Mouse (Mus musculus) forebrain, embryonic 16.5 days (tissue): Measurements from ENCODE around the gene Mcub. TPM values are rescaled to one million over a fixed set of nuclear protein-coding genes. Genes with fewer than 3 reads are reported as not detected.

Experiments
- ATAC-seq: fragments of 200-750 bp; cut with Nextera tagmentation; 2 replicates; pipeline ENCODE4 v1.8.0; 2017; ENCODE audit warnings: mild to moderate bottlenecking, moderate library complexity
- H3K27ac ChIP-seq: fragments of 300-500 bp; sonication (generic); 2 replicates; pipeline ENCODE4 v1.5.1; 2014; ENCODE audit warnings: low read length, control low read depth
- H3K27me3 ChIP-seq: fragments of 300-500 bp; sonication (generic); replicated peaks from 2 replicates; pipeline ENCODE4 v1.6.1; 2014; ENCODE audit warnings: low read length; ENCODE audit not compliant: control insufficient read depth, insufficient read depth
- H3K36me3 ChIP-seq: fragments of 300-500 bp; sonication (generic); 2 replicates; pipeline ENCODE4 v1.6.1; 2014; ENCODE audit not compliant: control insufficient read depth, insufficient read depth
- H3K4me1 ChIP-seq: fragments of 300-500 bp; sonication (generic); replicated peaks from 2 replicates; pipeline ENCODE4 v1.6.1; 2014; ENCODE audit warnings: low read length; ENCODE audit not compliant: control insufficient read depth, insufficient read depth
- H3K4me2 ChIP-seq: fragments of 300-500 bp; sonication (generic); 2 replicates; pipeline ENCODE4 v1.6.1; 2014; ENCODE audit warnings: mild to moderate bottlenecking, low read length, control low read depth
- H3K4me3 ChIP-seq: fragments of 300-500 bp; sonication (generic); replicated peaks from 2 replicates; pipeline ENCODE4 v1.5.1; 2014; ENCODE audit warnings: mild to moderate bottlenecking, low read length, control low read depth
- H3K9ac ChIP-seq: fragments of 300-500 bp; sonication (generic); replicated peaks from 2 replicates; pipeline ENCODE4 v1.6.1; 2014; ENCODE audit warnings: low read depth, low read length, control low read depth
- H3K9me3 ChIP-seq: fragments of 300-500 bp; sonication (generic); 2 replicates; pipeline ENCODE4 v1.6.1; 2016; ENCODE audit warnings: low read length; ENCODE audit not compliant: control insufficient read depth
- WGBS: fragments of 180-500 bp; shearing (Covaris S2); extraction: QIAGEN DNeasy Blood & Tissue Kit; methylation state at CpG from one replicate; pipeline ENCODE4 v1.1.7; 2014; 5-methylcytosine and 5-hydroxymethylcytosine counted together
- polyA plus RNA-seq: library from polyadenylated mRNA; unstranded; fragments of >200 nt; fragmentation: Nextera tagmentation; extraction: Ambion mirVana; gene quantifications from 2 replicates; pipeline ENCODE4 v1.2.1, GENCODE M21; 2015

The Mcub gene
- polyA plus RNA-seq, 1 experiment from 2014 or later, result 4.7 TPM

- H3K4me1 ChIP-seq, result peaks cover 22% of the 10 kb centered on the region
- WGBS, result 79% methylated on average over 9 of the region's 9 CpGs
- no peak overlapping the region for H3K4me2 ChIP-seq
- no peak for ATAC-seq
- H3K9ac ChIP-seq, result no peak overlapping the region
- no peaks in the 10 kb centered on the region for H3K36me3 ChIP-seq
- no peaks in the 10 kb centered on the region for H3K9me3 ChIP-seq
- H3K27ac ChIP-seq, result no peak overlapping the region
- peaks cover 5% of the 10 kb centered on the region; the same call in 1 of the 2 replicates for H3K27me3 ChIP-seq
- H3K4me3 ChIP-seq, result no peak overlapping the region
Measured at GRCm38 (mm10) chr3:129967874-129968273, 2.1 kb downstream of the Mcub start.

GRCm38 (mm10) chr3:129964681-129965080 is 5.3 kb downstream of the Mcub start:
- no peak overlapping the region for H3K27ac ChIP-seq
- no peak for ATAC-seq
- no peaks in the 10 kb centered on the region for H3K9me3 ChIP-seq
- H3K4me1 ChIP-seq, result peaks cover 5% of the 10 kb centered on the region; the same call in 1 of the 2 replicates
- no peaks in the 10 kb centered on the region for H3K36me3 ChIP-seq
- H3K27me3 ChIP-seq, result peaks cover 5% of the 10 kb centered on the region; the same call in 1 of the 2 replicates
- 93% methylated on average over 8 of the region's 8 CpGs for WGBS
- no peak overlapping the region for H3K4me3 ChIP-seq
- no peak overlapping the region for H3K4me2 ChIP-seq
- H3K9ac ChIP-seq, result no peak overlapping the region

- WGBS, result 49% methylated on average over 8 of the region's 8 CpGs
- no peak overlapping the region for H3K4me3 ChIP-seq
- H3K27me3 ChIP-seq, result no peaks in the 10 kb centered on the region
- no peak overlapping the region for H3K27ac ChIP-seq
- H3K4me1 ChIP-seq, result no peaks in the 10 kb centered on the region
- H3K9ac ChIP-seq, result no peak overlapping the region
- no peak overlapping the region for H3K4me2 ChIP-seq
- no peaks in the 10 kb centered on the region for H3K9me3 ChIP-seq
- no peak for ATAC-seq
- no peaks in the 10 kb centered on the region for H3K36me3 ChIP-seq
Measured at GRCm38 (mm10) chr3:129962533-129962932, 7.5 kb downstream of the Mcub start.

GRCm38 (mm10) chr3:129953296-129953695 is 16.7 kb downstream of the Mcub start:
- no peaks in the 10 kb centered on the region for H3K36me3 ChIP-seq
- H3K9ac ChIP-seq, result no peak overlapping the region
- no peaks in the 10 kb centered on the region for H3K4me1 ChIP-seq
- WGBS, result 85% methylated on average over 4 of the region's 4 CpGs
- H3K27me3 ChIP-seq, result no peaks in the 10 kb centered on the region
- no peak overlapping the region for H3K4me3 ChIP-seq
- ATAC-seq, result no peak
- no peaks in the 10 kb centered on the region for H3K9me3 ChIP-seq
- no peak overlapping the region for H3K27ac ChIP-seq
- H3K4me2 ChIP-seq, result no peak overlapping the region

GRCm38 (mm10) chr3:129949158-129949773 is 20.7 kb downstream of the Mcub start:
- no peaks in the 10 kb centered on the region for H3K4me1 ChIP-seq
- no peaks in the 10 kb centered on the region for H3K9me3 ChIP-seq
- no peak overlapping the region for H3K9ac ChIP-seq
- 81% methylated on average over 5 of the region's 5 CpGs for WGBS
- H3K4me3 ChIP-seq, result no peak overlapping the region
- no peaks in the 10 kb centered on the region for H3K36me3 ChIP-seq
- no peak overlapping the region for H3K27ac ChIP-seq
- ATAC-seq, result no peak
- no peaks in the 10 kb centered on the region for H3K27me3 ChIP-seq
- no peak overlapping the region for H3K4me2 ChIP-seq

- ATAC-seq, result no peak
- Histone ChIP-seq H3K4me2 (no peak overlapping the region), H3K9me3 (no peaks in the 10 kb centered on the region), H3K27me3 (no peaks in the 10 kb centered on the region), H3K36me3 (no peaks in the 10 kb centered on the region), H3K27ac (no peak overlapping the region), H3K4me1 (no peaks in the 10 kb centered on the region), H3K9ac (no peak overlapping the region), H3K4me3 (no peak overlapping the region)
- WGBS, result 94% methylated on average over 5 of the region's 5 CpGs
Measured at GRCm38 (mm10) chr3:129948359-129948758, 21.6 kb downstream of the Mcub start.

GRCm38 (mm10) chr3:129946217-129946914 is 23.6 kb downstream of the Mcub start:
- Histone ChIP-seq H3K9ac (no peak overlapping the region), H3K4me3 (no peak overlapping the region), H3K27ac (no peak overlapping the region), H3K36me3 (no peaks in the 10 kb centered on the region), H3K27me3 (no peaks in the 10 kb centered on the region), H3K9me3 (no peaks in the 10 kb centered on the region), H3K4me2 (no peak overlapping the region), H3K4me1 (no peaks in the 10 kb centered on the region)
- ATAC-seq, result no peak
- 81% methylated on average over 5 of the region's 5 CpGs for WGBS

GRCm38 (mm10) chr3:129943813-129944212 is 26.2 kb downstream of the Mcub start:
- no peak for ATAC-seq
- Histone ChIP-seq H3K27ac (no peak overlapping the region), H3K4me3 (no peak overlapping the region), H3K4me2 (no peak overlapping the region), H3K9ac (no peak overlapping the region), H3K27me3 (no peaks in the 10 kb centered on the region), H3K4me1 (no peaks in the 10 kb centered on the region), H3K36me3 (no peaks in the 10 kb centered on the region), H3K9me3 (no peaks in the 10 kb centered on the region)
- WGBS, result 82% methylated on average over 4 of the region's 4 CpGs

GRCm38 (mm10) chr3:129941291-129941690 is 28.7 kb downstream of the Mcub start:
- no peak for ATAC-seq
- no peaks in the 10 kb centered on the region for H3K9me3 ChIP-seq
- no peak overlapping the region for H3K4me2 ChIP-seq
- no peak overlapping the region for H3K4me3 ChIP-seq
- no peak overlapping the region for H3K27ac ChIP-seq
- 89% methylated on average over 1 of the region's 1 CpGs for WGBS
- no peaks in the 10 kb centered on the region for H3K4me1 ChIP-seq
- H3K9ac ChIP-seq, result no peak overlapping the region
- H3K27me3 ChIP-seq, result no peaks in the 10 kb centered on the region
- H3K36me3 ChIP-seq, result no peaks in the 10 kb centered on the region
